Mouse (Mus musculus): ENCODE data around the gene Sdhaf1.

- no peak for TF ChIP-seq CTCF (IDR thresholded peaks at IDR 0.05; ENCODE audit: insufficient read depth, low read length)
- TF ChIP-seq POLR2A (IDR thresholded peaks at IDR 0.05; ENCODE audit: borderline replicate concordance, extremely low read depth, low read depth, low read length), result peak; percentile 76; the same call in 1 of the 2 replicates
Observed at GRCm38 (mm10) chr7:30321539-30322284, 2.0 kb downstream of the Sdhaf1 start, which contains the start of gene E130208F15Rik.
